Mouse (Mus musculus): ENCODE data around the gene Ndufb4. TPM values are rescaled to one million over a fixed set of nuclear protein-coding genes. Genes with fewer than 3 reads are reported as not detected.

Ndufb4 gene
- polyA plus RNA-seq, 1 experiment from 2014 or later, result 48.9 TPM

DNA sequence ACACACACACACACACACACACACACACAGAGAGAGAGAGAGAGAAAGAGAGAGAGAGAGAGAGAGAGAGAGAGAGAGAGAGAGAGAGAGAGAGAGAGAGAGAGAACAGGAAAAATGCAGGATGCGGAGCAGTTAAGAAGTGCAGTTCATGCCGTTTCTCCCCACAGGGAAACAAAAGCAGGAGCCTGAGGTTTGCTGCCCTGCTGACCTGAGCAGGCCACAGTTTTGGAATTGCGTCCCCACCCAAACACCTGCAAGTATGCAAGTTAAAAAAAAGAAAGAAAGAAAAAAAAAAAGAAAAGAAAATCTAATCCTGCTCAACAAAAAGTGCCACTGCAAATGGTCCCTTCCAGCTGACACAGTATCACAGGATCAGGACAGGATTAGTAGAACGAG, 22.4 kb upstream of the Ndufb4 start:
- Histone ChIP-seq H3K9me3 (replicated peaks) (no peaks in the 10 kb centered on the region), H3K27ac (replicated peaks) (no peak overlapping the region), H3K9ac (no peak overlapping the region), H3K4me1 (no peaks in the 10 kb centered on the region), H3K27me3 (no peaks in the 10 kb centered on the region), H3K36me3 (no peaks in the 10 kb centered on the region), H3K4me3 (replicated peaks) (no peak overlapping the region), H3K4me2 (replicated peaks) (no peak overlapping the region)
- no peak for ATAC-seq (ENCODE audit: insufficient number of reproducible peaks, low FRiP score, low TSS enrichment, low read depth)
- WGBS, result 43% methylated on average over 4 of the region's 4 CpGs

DNA sequence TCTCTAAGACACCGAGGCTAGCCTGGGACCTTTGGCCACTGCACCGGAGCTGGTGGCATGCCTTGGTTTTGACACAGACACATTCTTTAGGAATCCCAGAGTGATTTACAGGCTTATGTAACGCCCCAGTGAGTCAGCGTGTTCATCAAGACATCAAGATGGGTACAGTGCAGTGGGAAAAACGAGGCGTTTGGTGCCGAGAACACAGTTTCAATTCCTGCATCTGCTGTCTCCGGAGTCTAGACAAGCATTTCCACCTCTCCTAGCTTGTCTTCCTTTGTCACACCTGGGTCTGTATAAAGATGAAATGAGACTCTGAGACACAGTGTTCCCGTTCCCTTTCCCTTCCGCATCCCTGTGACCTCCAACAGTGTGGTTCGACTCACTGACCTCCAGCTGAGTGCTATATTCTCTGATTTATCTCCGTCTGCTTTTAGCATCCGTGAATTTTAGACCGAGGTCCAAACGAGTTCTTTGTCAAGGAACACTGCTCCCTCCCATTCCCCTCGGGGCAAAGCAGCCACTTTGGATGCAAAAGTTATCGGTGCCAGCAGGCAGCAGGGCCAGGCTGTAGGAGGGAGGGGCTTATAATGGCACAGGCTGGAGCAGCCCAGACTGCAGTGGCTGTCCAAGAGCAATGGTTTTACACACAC, 21.9 kb upstream of the Ndufb4 start:
- WGBS, result 42% methylated on average over 17 of the region's 17 CpGs
- ATAC-seq (ENCODE audit: insufficient number of reproducible peaks, low FRiP score, low TSS enrichment, low read depth), result no peak
- H3K4me2 ChIP-seq (replicated peaks), result no peak overlapping the region
- H3K9ac ChIP-seq, result no peak overlapping the region
- no peak overlapping the region for H3K4me3 ChIP-seq (replicated peaks)
- H3K27me3 ChIP-seq, result no peaks in the 10 kb centered on the region
- no peaks in the 10 kb centered on the region for H3K9me3 ChIP-seq (replicated peaks)
- no peaks in the 10 kb centered on the region for H3K4me1 ChIP-seq
- no peak overlapping the region for H3K27ac ChIP-seq (replicated peaks)
- no peaks in the 10 kb centered on the region for H3K36me3 ChIP-seq

DNA sequence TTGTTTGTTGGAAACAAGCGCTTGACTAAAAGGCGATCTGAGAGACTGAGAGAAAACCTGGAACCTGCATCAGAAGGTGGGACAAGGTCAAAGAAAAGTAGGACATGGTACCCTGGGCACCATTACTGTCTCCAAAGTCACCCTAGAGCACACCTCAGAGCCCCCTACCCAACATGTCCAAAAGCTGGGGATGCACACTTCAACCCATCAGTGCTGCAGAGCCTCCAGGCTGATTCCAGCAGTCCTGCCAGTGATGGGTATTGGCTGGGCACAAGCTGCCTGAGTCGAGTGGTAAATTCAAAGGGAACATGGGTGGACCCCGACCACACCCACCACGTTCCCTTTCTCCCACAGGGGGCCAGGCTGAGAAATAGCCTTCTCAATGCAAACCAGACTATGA, 21.1 kb upstream of the Ndufb4 start:
- H3K4me1 ChIP-seq, result no peaks in the 10 kb centered on the region
- no peaks in the 10 kb centered on the region for H3K9me3 ChIP-seq (replicated peaks)
- H3K27me3 ChIP-seq, result no peaks in the 10 kb centered on the region
- no peaks in the 10 kb centered on the region for H3K36me3 ChIP-seq
- H3K4me3 ChIP-seq (replicated peaks), result no peak overlapping the region
- WGBS, result 85% methylated on average over 5 of the region's 5 CpGs
- ATAC-seq (ENCODE audit: insufficient number of reproducible peaks, low FRiP score, low TSS enrichment, low read depth), result no peak
- H3K9ac ChIP-seq, result no peak overlapping the region
- no peak overlapping the region for H3K27ac ChIP-seq (replicated peaks)
- no peak overlapping the region for H3K4me2 ChIP-seq (replicated peaks)

DNA sequence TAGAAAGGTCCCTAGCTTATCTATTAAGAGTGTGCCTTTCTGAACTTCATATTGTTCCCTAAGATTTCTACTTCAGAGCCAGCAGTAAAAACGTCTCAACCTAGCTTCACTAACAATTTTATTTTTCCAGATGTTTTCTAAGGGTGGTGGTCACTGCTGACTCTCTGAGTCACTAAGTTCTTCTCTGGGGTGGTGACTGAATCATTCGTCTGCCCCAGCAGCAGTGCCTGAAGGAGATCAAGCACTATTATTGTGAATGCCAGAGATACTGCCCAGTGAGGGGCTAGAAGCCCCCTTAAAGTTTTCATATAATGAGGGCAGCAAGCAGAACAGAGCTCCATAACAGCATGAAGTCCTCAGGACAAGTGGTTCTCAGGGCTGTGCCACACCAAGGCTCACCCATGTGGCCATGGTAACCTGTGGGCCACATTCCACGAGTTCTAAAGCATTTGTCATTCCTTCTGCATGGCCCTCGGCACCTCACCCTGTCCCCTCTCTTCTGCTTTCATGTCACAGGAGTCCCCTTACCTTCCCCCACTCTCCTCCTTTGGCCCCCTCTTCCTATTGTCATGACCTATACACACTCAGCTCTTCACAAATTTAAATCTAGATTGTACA, 16.5 kb upstream of the Ndufb4 start:
- 39% methylated on average over 4 of the region's 4 CpGs for WGBS
- H3K9me3 ChIP-seq (replicated peaks), result no peaks in the 10 kb centered on the region
- no peaks in the 10 kb centered on the region for H3K36me3 ChIP-seq
- no peak overlapping the region for H3K27ac ChIP-seq (replicated peaks)
- H3K4me2 ChIP-seq (replicated peaks), result no peak overlapping the region
- no peaks in the 10 kb centered on the region for H3K4me1 ChIP-seq
- ATAC-seq (ENCODE audit: insufficient number of reproducible peaks, low FRiP score, low TSS enrichment, low read depth), result no peak
- no peaks in the 10 kb centered on the region for H3K27me3 ChIP-seq
- H3K4me3 ChIP-seq (replicated peaks), result no peak overlapping the region
- no peak overlapping the region for H3K9ac ChIP-seq

DNA sequence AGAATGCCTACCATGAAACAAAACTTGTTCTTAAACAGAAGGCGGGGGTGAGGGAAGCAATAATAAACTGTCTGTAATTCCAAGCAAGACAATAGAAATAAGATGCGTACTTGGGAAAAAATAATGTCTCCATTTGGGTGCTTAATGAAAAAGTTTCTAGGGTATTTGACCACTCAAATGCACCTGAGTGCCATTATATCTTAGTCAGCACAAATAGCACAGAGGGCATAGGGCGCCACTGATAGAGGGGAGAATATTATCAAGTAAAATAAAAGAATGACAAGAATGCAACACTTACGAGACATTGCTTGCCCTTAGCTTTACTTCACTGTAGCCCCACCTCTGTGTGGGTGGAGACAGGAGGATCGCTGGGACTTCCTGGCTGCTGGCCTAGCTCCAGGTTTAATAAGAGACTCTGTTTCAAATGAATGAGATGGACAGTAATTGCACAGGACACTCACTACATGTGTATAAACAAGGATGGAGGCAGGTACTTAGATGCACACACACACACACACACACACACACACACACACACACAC, 11.2 kb upstream of the Ndufb4 start:
- H3K4me2 ChIP-seq (replicated peaks), result no peak overlapping the region
- WGBS, result 55% methylated on average over 5 of the region's 5 CpGs
- H3K36me3 ChIP-seq, result no peaks in the 10 kb centered on the region
- no peak overlapping the region for H3K27ac ChIP-seq (replicated peaks)
- H3K4me1 ChIP-seq, result no peaks in the 10 kb centered on the region
- no peak overlapping the region for H3K4me3 ChIP-seq (replicated peaks)
- no peak for ATAC-seq (ENCODE audit: insufficient number of reproducible peaks, low FRiP score, low TSS enrichment, low read depth)
- no peaks in the 10 kb centered on the region for H3K9me3 ChIP-seq (replicated peaks)
- no peak overlapping the region for H3K9ac ChIP-seq
- no peaks in the 10 kb centered on the region for H3K27me3 ChIP-seq

DNA sequence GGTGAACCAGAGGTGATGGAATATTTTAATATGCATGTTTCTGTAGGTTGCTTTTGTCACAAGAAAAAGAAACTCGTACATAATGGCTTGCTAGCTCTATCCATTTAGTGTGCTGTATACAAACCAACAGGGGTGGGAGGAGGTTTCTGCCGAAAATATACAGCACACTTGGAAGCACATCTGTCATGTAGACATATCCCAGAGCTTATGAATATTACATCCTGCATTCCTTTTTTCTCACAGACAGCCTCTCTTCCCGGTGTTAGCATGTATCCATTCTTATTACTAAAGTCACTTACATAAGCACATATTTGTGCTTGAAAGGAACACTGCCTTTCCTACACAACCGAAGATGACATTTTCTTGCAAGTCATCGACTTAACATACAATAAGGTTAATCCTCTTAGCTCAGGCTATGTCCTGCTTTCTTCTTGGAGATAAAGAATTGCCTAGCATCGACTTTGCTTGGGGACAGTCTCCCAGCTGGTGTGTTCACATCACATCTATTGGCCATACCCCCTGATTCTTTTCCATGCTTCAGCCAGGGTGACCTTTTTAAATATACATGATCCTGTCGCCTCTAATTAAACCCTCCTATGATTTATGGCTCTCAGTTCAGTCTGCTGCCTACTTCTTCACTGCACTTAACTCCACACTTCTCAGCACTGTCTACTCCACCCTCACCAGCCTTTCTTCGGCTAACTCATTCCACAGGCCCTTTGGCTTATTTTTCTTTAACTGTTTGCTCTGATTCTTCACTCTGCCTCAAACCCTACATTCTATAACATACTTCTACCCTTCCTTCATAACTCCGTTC, 9.6 kb upstream of the Ndufb4 start:
- Histone ChIP-seq H3K36me3 (no peaks in the 10 kb centered on the region), H3K27me3 (no peaks in the 10 kb centered on the region), H3K27ac (replicated peaks) (no peak overlapping the region), H3K4me3 (replicated peaks) (no peak overlapping the region), H3K9ac (no peak overlapping the region), H3K9me3 (replicated peaks) (no peaks in the 10 kb centered on the region), H3K4me2 (replicated peaks) (no peak overlapping the region), H3K4me1 (no peaks in the 10 kb centered on the region)
- 58% methylated on average over 9 of the region's 9 CpGs for WGBS
- no peak for ATAC-seq (ENCODE audit: insufficient number of reproducible peaks, low FRiP score, low TSS enrichment, low read depth)

GRCm38 (mm10) chr16:37656796-37657195, 2.5 kb upstream of the Ndufb4 start:
- no peak for ATAC-seq (ENCODE audit: insufficient number of reproducible peaks, low FRiP score, low TSS enrichment, low read depth)
- no peaks in the 10 kb centered on the region for H3K9me3 ChIP-seq (replicated peaks)
- H3K36me3 ChIP-seq, result no peaks in the 10 kb centered on the region
- H3K9ac ChIP-seq, result no peak overlapping the region
- H3K27me3 ChIP-seq, result no peaks in the 10 kb centered on the region
- no peak overlapping the region for H3K4me3 ChIP-seq (replicated peaks)
- H3K4me2 ChIP-seq (replicated peaks), result no peak overlapping the region
- H3K4me1 ChIP-seq, result peaks cover 12% of the 10 kb centered on the region
- H3K27ac ChIP-seq (replicated peaks), result no peak overlapping the region
- WGBS, result 71% methylated on average over 7 of the region's 7 CpGs

DNA sequence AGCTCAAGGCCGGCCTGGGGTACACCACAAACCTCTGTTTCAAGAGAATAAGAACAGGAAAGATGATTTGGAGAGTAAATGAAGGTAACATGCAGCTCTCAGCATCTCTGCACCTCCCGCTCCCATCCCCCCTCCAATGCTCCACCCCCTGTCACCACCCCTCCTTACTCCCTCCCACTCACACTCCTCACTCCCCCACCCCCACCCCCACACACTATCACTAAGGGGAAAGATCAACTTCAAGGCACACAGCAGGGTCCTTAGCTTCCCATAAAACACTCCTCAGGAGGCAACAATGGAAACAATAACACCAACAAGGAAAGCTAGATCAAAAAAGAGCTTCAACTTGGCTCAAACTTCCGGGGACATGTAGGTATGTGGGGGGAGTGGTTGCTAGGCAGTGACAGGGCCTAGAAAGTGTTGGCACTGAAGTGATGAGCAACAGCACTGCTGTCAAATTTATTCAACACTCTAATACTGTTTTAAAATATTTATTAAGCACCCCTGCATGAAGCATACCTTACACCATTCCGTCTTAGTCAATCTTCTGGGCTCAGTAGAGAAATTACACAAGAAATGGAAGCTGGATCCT, 1.6 kb upstream of the Ndufb4 start:
- no peaks in the 10 kb centered on the region for H3K27me3 ChIP-seq
- no peak for ATAC-seq (ENCODE audit: insufficient number of reproducible peaks, low FRiP score, low TSS enrichment, low read depth)
- H3K4me3 ChIP-seq (replicated peaks), result no peak overlapping the region
- no peak overlapping the region for H3K27ac ChIP-seq (replicated peaks)
- 41% methylated on average over 4 of the region's 4 CpGs for WGBS
- no peak overlapping the region for H3K9ac ChIP-seq
- H3K36me3 ChIP-seq, result 0 out of 2 replicates have a peak, but pooled peaks cover 3% of the 10 kb centered on the region
- peaks cover 12% of the 10 kb centered on the region for H3K4me1 ChIP-seq
- no peaks in the 10 kb centered on the region for H3K9me3 ChIP-seq (replicated peaks)
- no peak overlapping the region for H3K4me2 ChIP-seq (replicated peaks)

DNA sequence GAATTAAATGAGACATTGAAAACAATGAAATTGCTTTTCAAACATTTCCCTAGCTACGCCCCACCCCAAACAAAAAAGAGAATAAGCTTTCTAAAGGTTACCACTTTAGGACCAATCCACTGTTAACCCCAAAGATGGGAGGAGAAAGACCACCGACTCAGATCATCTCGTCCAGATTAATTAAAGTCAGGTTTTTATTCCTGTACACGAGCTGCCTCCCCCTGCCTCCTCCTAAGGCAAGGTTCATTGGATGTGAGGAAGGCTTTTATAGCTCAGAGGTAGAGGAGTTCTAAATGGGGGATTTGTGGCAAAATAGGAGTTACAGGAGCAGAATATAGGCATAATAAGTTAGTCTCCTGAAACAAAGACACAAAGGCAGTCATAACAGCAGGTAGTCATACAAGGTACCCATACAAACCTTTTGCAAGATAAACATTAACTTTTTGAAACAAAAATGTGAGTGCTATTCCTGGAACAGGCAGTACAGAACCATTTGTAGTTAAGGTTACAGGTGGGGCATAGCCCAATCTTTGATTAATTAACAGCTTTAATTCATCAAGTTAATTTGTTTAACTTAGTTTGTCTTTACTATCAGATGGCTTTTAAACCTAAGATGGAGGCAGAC, 690 bp upstream of the Ndufb4 start:
- ATAC-seq (ENCODE audit: insufficient number of reproducible peaks, low FRiP score, low TSS enrichment, low read depth), result no peak
- peak overlapping the region; percentile 78; the same call in 1 of the 2 replicates for H3K27ac ChIP-seq (replicated peaks)
- H3K4me1 ChIP-seq, result peaks cover 12% of the 10 kb centered on the region
- H3K36me3 ChIP-seq, result 0 out of 2 replicates have a peak, but pooled peaks cover 3% of the 10 kb centered on the region
- WGBS, result 57% methylated on average over 4 of the region's 4 CpGs
- H3K9me3 ChIP-seq (replicated peaks), result no peaks in the 10 kb centered on the region
- H3K4me2 ChIP-seq (replicated peaks), result peak overlapping the region; percentile 53
- H3K9ac ChIP-seq, result no peak overlapping the region
- H3K27me3 ChIP-seq, result no peaks in the 10 kb centered on the region
- peak overlapping the region; percentile 75 for H3K4me3 ChIP-seq (replicated peaks)

- Histone ChIP-seq H3K27ac (replicated peaks) (no peak overlapping the region), H3K9ac (no peak overlapping the region), H3K4me3 (replicated peaks) (peak overlapping the region; percentile 75), H3K4me2 (replicated peaks) (peak overlapping the region; percentile 65), H3K36me3 (peaks cover 6% of the 10 kb centered on the region), H3K27me3 (no peaks in the 10 kb centered on the region), H3K4me1 (peaks cover 12% of the 10 kb centered on the region), H3K9me3 (replicated peaks) (no peaks in the 10 kb centered on the region)
- ATAC-seq (ENCODE audit: insufficient number of reproducible peaks, low FRiP score, low TSS enrichment, low read depth), result no peak
- WGBS, result 77% methylated on average over 1 of the region's 1 CpGs
These were observed 1.2 kb downstream of the Ndufb4 start for GRCm38 (mm10) chr16:37653058-37653457.

DNA sequence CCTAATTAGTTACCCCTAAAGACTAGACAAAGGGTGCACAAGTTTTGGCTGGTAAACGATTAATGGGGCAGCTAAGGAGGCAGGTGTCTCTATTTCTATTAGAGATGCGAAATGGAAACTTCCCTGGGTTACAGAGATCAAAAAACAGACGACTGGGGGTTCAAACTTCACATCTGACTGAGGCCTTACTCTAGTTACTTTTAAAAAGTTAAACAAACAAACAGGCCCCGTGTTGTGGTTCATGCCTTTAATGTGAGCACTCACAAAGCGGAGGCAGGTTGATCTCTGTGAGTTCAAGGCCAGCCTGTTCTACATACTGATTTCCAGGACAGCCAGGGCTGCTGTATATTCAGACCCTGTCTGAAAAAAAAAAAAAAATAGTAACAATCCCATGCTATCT, 1.6 kb downstream of the Ndufb4 start:
- Histone ChIP-seq H3K9ac (no peak overlapping the region), H3K36me3 (peaks cover 10% of the 10 kb centered on the region), H3K4me1 (peaks cover 12% of the 10 kb centered on the region), H3K4me2 (replicated peaks) (no peak overlapping the region), H3K27me3 (no peaks in the 10 kb centered on the region), H3K27ac (replicated peaks) (no peak overlapping the region), H3K9me3 (replicated peaks) (no peaks in the 10 kb centered on the region), H3K4me3 (replicated peaks) (0 out of 2 replicates have a peak overlapping the region, but pooled peaks have one; percentile 75)
- ATAC-seq (ENCODE audit: insufficient number of reproducible peaks, low FRiP score, low TSS enrichment, low read depth), result no peak
- whole genome bisulfite sequencing, result 83% methylated on average over 5 of the region's 5 CpGs

Measured in embryonic facial prominence, embryonic 15.5 days (tissue).